Mouse (Mus musculus) embryonic facial prominence, embryonic 12.5 days (tissue): ENCODE data around the gene Tcf7l2. TPM values are rescaled to one million over a fixed set of nuclear protein-coding genes. Genes with fewer than 3 reads are reported as not detected.
A peak's percentile ranks its signal among the peaks of the same experiment; 100 is the strongest.

Experiments used
- ATAC-seq: fragments of 200-750 bp; cut with Nextera tagmentation; 2 replicates; pipeline ENCODE4 v1.8.0; 2017; ENCODE audit not compliant: insufficient number of reproducible peaks, insufficient read depth, low FRiP score, low TSS enrichment
- H3K27ac ChIP-seq: fragments of 300-500 bp; sonication (generic); 2 replicates; pipeline ENCODE4 v1.5.1; 2016; ENCODE audit warnings: mild to moderate bottlenecking
- H3K27me3 ChIP-seq: fragments of 300-500 bp; sonication (generic); 2 replicates; pipeline ENCODE4 v1.6.1; 2016; ENCODE audit warnings: mild to moderate bottlenecking, moderate library complexity
- H3K36me3 ChIP-seq: fragments of 300-500 bp; sonication (generic); 2 replicates; pipeline ENCODE4 v1.6.1; 2016; ENCODE audit warnings: mild to moderate bottlenecking
- H3K4me1 ChIP-seq: fragments of 300-500 bp; sonication (generic); 2 replicates; pipeline ENCODE4 v1.6.1; 2016
- H3K4me2 ChIP-seq: fragments of 300-500 bp; sonication (generic); replicated peaks from 2 replicates; pipeline ENCODE4 v1.6.1; 2016; ENCODE audit warnings: mild to moderate bottlenecking, moderate library complexity
- H3K4me3 ChIP-seq: fragments of 300-500 bp; sonication (generic); 2 replicates; pipeline ENCODE4 v1.5.1; 2016; ENCODE audit warnings: mild to moderate bottlenecking
- H3K9ac ChIP-seq: fragments of 300-500 bp; sonication (generic); 2 replicates; pipeline ENCODE4 v1.6.1; 2016; ENCODE audit warnings: mild to moderate bottlenecking, moderate library complexity
- H3K9me3 ChIP-seq: fragments of 300-500 bp; sonication (generic); 2 replicates; pipeline ENCODE4 v1.6.1; 2016; ENCODE audit warnings: mild to moderate bottlenecking, moderate library complexity
- WGBS: fragments of 180-500 bp; shearing (Covaris S2); methylation state at CpG from one replicate; pipeline ENCODE4 v1.1.7; 2016; 5-methylcytosine and 5-hydroxymethylcytosine counted together
- polyA plus RNA-seq: library from polyadenylated mRNA; unstranded; fragments of >200 nt; fragmentation: Nextera tagmentation; extraction: Ambion mirVana; gene quantifications from 2 replicates; pipeline ENCODE4 v1.2.1, GENCODE M21; 2016

Gene Tcf7l2
- polyA plus RNA-seq, 1 experiment from 2014 or later: 148 TPM

GRCm38 (mm10) chr19:55781681-55782080 is 40.1 kb downstream of the Tcf7l2 start:
- H3K27ac ChIP-seq: no peak overlapping the region
- H3K9ac ChIP-seq: no peak overlapping the region
- H3K4me2 ChIP-seq: no peak overlapping the region

GRCm38 (mm10) chr19:55784796-55785418 is 43.3 kb downstream of the Tcf7l2 start:
- no peaks in the 10 kb centered on the region; the same call in 1 of the 2 replicates for H3K9me3 ChIP-seq
- H3K4me1 ChIP-seq: peaks cover 31% of the 10 kb centered on the region
- no peak overlapping the region for H3K9ac ChIP-seq
- no peak for ATAC-seq
- H3K4me2 ChIP-seq: no peak overlapping the region
- 92% methylated on average over 21 of the region's 21 CpGs for WGBS
- no peaks in the 10 kb centered on the region for H3K27me3 ChIP-seq
- no peak overlapping the region for H3K27ac ChIP-seq
- H3K4me3 ChIP-seq: no peak overlapping the region
- H3K36me3 ChIP-seq: peaks cover 16% of the 10 kb centered on the region; the same call in 1 of the 2 replicates

More at GRCm38 (mm10) chr19:55781681-55782080, 40.1 kb downstream of the Tcf7l2 start:
- no peak overlapping the region for H3K4me3 ChIP-seq
- peaks cover 32% of the 10 kb centered on the region for H3K4me1 ChIP-seq
- no peak for ATAC-seq
- H3K27me3 ChIP-seq: no peaks in the 10 kb centered on the region
- no peaks in the 10 kb centered on the region for H3K9me3 ChIP-seq
- peaks cover 16% of the 10 kb centered on the region; the same call in 1 of the 2 replicates for H3K36me3 ChIP-seq
- 62% methylated on average over 8 of the region's 8 CpGs for WGBS

DNA sequence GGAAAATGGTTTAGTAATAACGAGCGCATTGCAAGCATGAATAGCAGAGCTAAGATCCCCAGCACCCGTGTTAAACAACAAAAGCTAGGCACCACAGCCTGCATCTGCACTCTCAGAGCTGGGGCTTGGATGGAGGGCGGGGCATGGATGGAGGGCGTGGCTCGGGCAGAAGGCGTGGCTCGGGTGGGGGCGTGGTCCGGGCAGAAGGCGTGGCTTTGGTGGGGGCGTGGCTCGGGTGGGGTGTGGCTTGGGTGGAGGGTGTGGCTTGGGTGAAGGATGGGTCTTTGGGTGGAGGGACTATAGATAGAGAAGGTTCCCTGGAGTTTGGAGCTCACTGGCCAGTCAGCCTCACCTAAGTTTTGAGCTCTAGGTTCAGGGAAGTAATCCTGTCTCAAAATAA is 45.8 kb downstream of the Tcf7l2 start:
- no peak overlapping the region for H3K4me3 ChIP-seq
- ATAC-seq: no peak
- no peaks in the 10 kb centered on the region for H3K27me3 ChIP-seq
- peaks cover 19% of the 10 kb centered on the region for H3K36me3 ChIP-seq
- no peak overlapping the region for H3K4me2 ChIP-seq
- H3K9ac ChIP-seq: no peak overlapping the region
- no peaks in the 10 kb centered on the region; the same call in 1 of the 2 replicates for H3K9me3 ChIP-seq
- H3K4me1 ChIP-seq: peaks cover 29% of the 10 kb centered on the region
- no peak overlapping the region for H3K27ac ChIP-seq
- 85% methylated on average over 13 of the region's 13 CpGs for WGBS

- no peaks in the 10 kb centered on the region for H3K27me3 ChIP-seq
- no peak for ATAC-seq
- 36% methylated on average over 7 of the region's 7 CpGs for WGBS
- H3K4me1 ChIP-seq: peaks cover 24% of the 10 kb centered on the region
- peaks cover 23% of the 10 kb centered on the region for H3K36me3 ChIP-seq
- H3K9me3 ChIP-seq: no peaks in the 10 kb centered on the region; the same call in 1 of the 2 replicates
- H3K4me2 ChIP-seq: no peak overlapping the region
- no peak overlapping the region for H3K9ac ChIP-seq
- H3K27ac ChIP-seq: no peak overlapping the region
- no peak overlapping the region for H3K4me3 ChIP-seq
These were observed 46.8 kb downstream of the Tcf7l2 start for GRCm38 (mm10) chr19:55788285-55788904.

GRCm38 (mm10) chr19:55788905-55789295 is 47.3 kb downstream of the Tcf7l2 start:
- WGBS: 52% methylated on average over 5 of the region's 5 CpGs
- Histone ChIP-seq H3K4me1 (peaks cover 23% of the 10 kb centered on the region), H3K4me3 (no peak overlapping the region), H3K9me3 (no peaks in the 10 kb centered on the region; the same call in 1 of the 2 replicates), H3K9ac (no peak overlapping the region), H3K27ac (no peak overlapping the region), H3K36me3 (peaks cover 23% of the 10 kb centered on the region), H3K4me2 (no peak overlapping the region), H3K27me3 (no peaks in the 10 kb centered on the region)
- ATAC-seq: no peak

GRCm38 (mm10) chr19:55789838-55790237 is 48.2 kb downstream of the Tcf7l2 start:
- 25% methylated on average over 3 of the region's 3 CpGs for WGBS
- Histone ChIP-seq H3K27me3 (no peaks in the 10 kb centered on the region), H3K9me3 (no peaks in the 10 kb centered on the region; the same call in 1 of the 2 replicates), H3K4me2 (no peak overlapping the region), H3K4me3 (no peak overlapping the region), H3K27ac (no peak overlapping the region), H3K9ac (no peak overlapping the region), H3K4me1 (peaks cover 27% of the 10 kb centered on the region), H3K36me3 (peaks cover 15% of the 10 kb centered on the region)
- 0 out of 2 replicates have a peak, but pooled peaks have one; percentile 20 for ATAC-seq

DNA sequence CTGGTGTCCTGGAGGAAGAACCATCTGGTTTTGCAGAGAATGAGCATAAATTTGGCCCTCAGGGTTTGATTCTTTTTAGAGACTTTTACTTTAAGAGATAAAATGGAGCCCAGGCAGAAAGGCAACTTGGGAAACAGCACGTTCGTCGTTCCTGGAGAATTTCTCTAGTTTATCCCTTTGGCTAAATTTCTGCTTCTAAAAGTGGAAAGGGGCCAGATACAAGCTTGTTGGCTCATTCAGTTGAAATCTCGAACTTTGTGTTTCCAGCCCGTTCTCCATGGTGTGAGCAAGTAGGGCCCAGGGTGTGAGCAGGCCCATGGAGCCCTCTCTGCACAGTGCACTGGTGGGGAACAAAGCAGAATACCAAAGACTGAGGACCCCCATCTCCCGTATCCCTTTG is 49.7 kb downstream of the Tcf7l2 start:
- H3K4me2 ChIP-seq: no peak overlapping the region
- 89% methylated on average over 6 of the region's 6 CpGs for WGBS
- peaks cover 15% of the 10 kb centered on the region; the same call in 1 of the 2 replicates for H3K36me3 ChIP-seq
- no peaks in the 10 kb centered on the region; the same call in 1 of the 2 replicates for H3K9me3 ChIP-seq
- no peaks in the 10 kb centered on the region for H3K27me3 ChIP-seq
- H3K27ac ChIP-seq: no peak overlapping the region
- ATAC-seq: no peak
- H3K4me3 ChIP-seq: no peak overlapping the region
- no peak overlapping the region for H3K9ac ChIP-seq
- H3K4me1 ChIP-seq: peaks cover 27% of the 10 kb centered on the region

DNA sequence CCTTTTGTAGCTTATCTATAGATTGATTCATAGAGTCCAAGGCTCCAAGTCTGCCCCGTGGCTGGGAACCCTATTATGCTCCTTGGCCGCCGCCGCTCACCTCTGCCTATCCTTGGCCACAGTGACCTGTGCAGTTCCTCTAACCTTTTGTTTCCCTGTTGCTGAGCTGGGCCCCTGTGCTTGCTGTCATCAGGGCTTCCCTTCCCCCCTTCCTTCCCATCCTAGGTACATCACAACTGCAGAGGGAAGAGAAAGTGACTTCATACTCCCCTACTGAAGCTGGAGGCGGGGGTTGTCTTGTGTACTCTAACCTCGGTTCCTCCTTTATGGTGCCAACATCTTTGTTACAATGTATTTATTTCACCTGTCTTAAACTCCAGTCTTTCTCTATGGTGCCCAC is 50.3 kb downstream of the Tcf7l2 start:
- ATAC-seq: no peak

GRCm38 (mm10) chr19:55792571-55792970 is 51.0 kb downstream of the Tcf7l2 start:
- Histone ChIP-seq H3K4me1 (peaks cover 27% of the 10 kb centered on the region), H3K27ac (no peak overlapping the region), H3K4me3 (no peak overlapping the region), H3K9me3 (no peaks in the 10 kb centered on the region), H3K9ac (no peak overlapping the region), H3K36me3 (peaks cover 15% of the 10 kb centered on the region; the same call in 1 of the 2 replicates), H3K27me3 (no peaks in the 10 kb centered on the region), H3K4me2 (no peak overlapping the region)
- ATAC-seq: no peak
- 73% methylated on average over 5 of the region's 5 CpGs for WGBS

More for the DNA sequence above, 50.3 kb downstream of the Tcf7l2 start:
- H3K27ac ChIP-seq: no peak overlapping the region
- H3K4me3 ChIP-seq: no peak overlapping the region
- peaks cover 27% of the 10 kb centered on the region for H3K4me1 ChIP-seq
- 94% methylated on average over 6 of the region's 6 CpGs for WGBS
- peaks cover 15% of the 10 kb centered on the region; the same call in 1 of the 2 replicates for H3K36me3 ChIP-seq
- no peak overlapping the region for H3K9ac ChIP-seq
- no peaks in the 10 kb centered on the region; the same call in 1 of the 2 replicates for H3K9me3 ChIP-seq
- H3K27me3 ChIP-seq: no peaks in the 10 kb centered on the region
- no peak overlapping the region for H3K4me2 ChIP-seq

DNA sequence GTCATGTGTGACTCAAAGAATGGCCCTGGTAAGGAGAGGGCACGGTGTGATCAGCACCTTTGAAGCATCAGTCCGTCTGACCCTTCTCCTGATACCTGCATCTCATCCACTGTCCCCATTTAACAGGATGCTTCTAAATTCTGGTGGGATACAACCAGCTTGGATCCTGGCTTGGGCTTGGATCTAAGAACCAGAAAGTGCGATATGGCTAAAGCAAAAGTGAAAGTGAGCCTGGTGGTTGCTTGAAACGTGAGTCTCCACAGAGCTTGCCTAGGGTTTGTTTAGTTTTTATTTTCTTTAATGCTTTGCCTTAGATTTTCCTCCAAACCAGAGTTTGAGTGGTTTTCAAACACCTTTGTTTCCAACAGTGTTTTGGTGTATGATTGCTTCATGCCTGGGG is 51.4 kb downstream of the Tcf7l2 start:
- Histone ChIP-seq H3K9ac (no peak overlapping the region), H3K9me3 (no peaks in the 10 kb centered on the region), H3K4me1 (peaks cover 30% of the 10 kb centered on the region), H3K36me3 (peaks cover 18% of the 10 kb centered on the region; the same call in 1 of the 2 replicates), H3K4me3 (no peak overlapping the region), H3K27me3 (no peaks in the 10 kb centered on the region), H3K27ac (no peak overlapping the region), H3K4me2 (no peak overlapping the region)
- 85% methylated on average over 4 of the region's 4 CpGs for WGBS
- no peak for ATAC-seq

GRCm38 (mm10) chr19:55794194-55794945 is 52.8 kb downstream of the Tcf7l2 start:
- no peaks in the 10 kb centered on the region for H3K9me3 ChIP-seq
- peaks cover 20% of the 10 kb centered on the region; the same call in 1 of the 2 replicates for H3K4me1 ChIP-seq
- H3K27me3 ChIP-seq: no peaks in the 10 kb centered on the region
- no peak overlapping the region for H3K4me2 ChIP-seq
- 60% methylated on average over 8 of the region's 8 CpGs for WGBS
- H3K9ac ChIP-seq: no peak overlapping the region
- H3K27ac ChIP-seq: no peak overlapping the region
- peaks cover 20% of the 10 kb centered on the region; the same call in 1 of the 2 replicates for H3K36me3 ChIP-seq
- no peak for ATAC-seq
- no peak overlapping the region for H3K4me3 ChIP-seq
